Mouse (Mus musculus): ENCODE results near the gene Ldlrap1. TPM values are rescaled to one million over a fixed set of nuclear protein-coding genes. Genes with fewer than 3 reads are reported as not detected.

Ldlrap1 gene
- polyA plus RNA-seq, 1 experiment = 19.0 TPM

- no peak for TF ChIP-seq MAX (IDR thresholded peaks at IDR 0.05; ENCODE audit: low read depth)
- TF ChIP-seq TCF12 (IDR thresholded peaks at IDR 0.05; ENCODE audit: insufficient read depth, poor library complexity, severe bottlenecking) = no peak
- no peak for TF ChIP-seq MYOG (IDR thresholded peaks at IDR 0.05; ENCODE audit: control insufficient read depth in 1 of 3, insufficient read depth in 1 of 3, insufficient read length in 2 of 3, low read depth in 2 of 3)
- TF ChIP-seq USF1 (IDR thresholded peaks at IDR 0.05; ENCODE audit: low read depth) = no peak
- no peak for TF ChIP-seq REST (IDR thresholded peaks at IDR 0.05; ENCODE audit: insufficient read depth, insufficient read length)
- TF ChIP-seq POLR2AphosphoS2 (IDR thresholded peaks at IDR 0.05; ENCODE audit: insufficient read length, low read depth) = no peak
- no peak for TF ChIP-seq POLR2A (IDR thresholded peaks at IDR 0.05; ENCODE audit: insufficient read length, low read depth)
- no peak for TF ChIP-seq CEBPB (IDR thresholded peaks at IDR 0.05; ENCODE audit: insufficient read depth, poor library complexity, severe bottlenecking)
- TF ChIP-seq MYOD1 (IDR thresholded peaks at IDR 0.05; ENCODE audit: control insufficient read depth in 1 of 3, insufficient read length in 2 of 3, low read depth in 2 of 3) = no peak
- TF ChIP-seq SRF (IDR thresholded peaks at IDR 0.05; ENCODE audit: control insufficient read depth, insufficient read length, low read depth) = no peak
- TF ChIP-seq E2F4 (IDR thresholded peaks at IDR 0.05; ENCODE audit: insufficient read depth) = no peak
- no peak for TF ChIP-seq TCF3 (IDR thresholded peaks at IDR 0.05; ENCODE audit: insufficient read length, low read depth)
- Histone ChIP-seq H3K79me2 (ENCODE audit: control insufficient read depth, insufficient read depth) (peaks cover 50% of the 10 kb centered on the region), H3K27me3 (ENCODE audit: control insufficient read depth, insufficient read depth, insufficient read length) (no peaks in the 10 kb centered on the region), H3K36me3 (ENCODE audit: control insufficient read depth, insufficient read depth) (no peaks in the 10 kb centered on the region), H3ac (ENCODE audit: control insufficient read depth, insufficient read length) (no peak overlapping the region), H3K4me2 (ENCODE audit: low read depth) (no peak overlapping the region), H3K4me3 (no peak overlapping the region)
Observed at GRCm38 (mm10) chr4:134758922-134759321, 8.9 kb downstream of the Ldlrap1 start.

GRCm38 (mm10) chr4:134758367-134758766 lies 9.5 kb downstream of the Ldlrap1 start:
- Histone ChIP-seq H3K4me3 (no peak overlapping the region), H3K79me2 (ENCODE audit: control insufficient read depth, insufficient read depth) (peaks cover 46% of the 10 kb centered on the region), H3K4me2 (ENCODE audit: low read depth) (peak overlapping the region; percentile 24), H3K27me3 (ENCODE audit: control insufficient read depth, insufficient read depth, insufficient read length) (no peaks in the 10 kb centered on the region), H3ac (ENCODE audit: control insufficient read depth, insufficient read length) (no peak overlapping the region), H3K36me3 (ENCODE audit: control insufficient read depth, insufficient read depth) (no peaks in the 10 kb centered on the region)
- TF ChIP-seq E2F4 (IDR thresholded peaks at IDR 0.05; ENCODE audit: insufficient read depth) (no peak), REST (IDR thresholded peaks at IDR 0.05; ENCODE audit: insufficient read depth, insufficient read length) (no peak), TCF12 (IDR thresholded peaks at IDR 0.05; ENCODE audit: insufficient read depth, poor library complexity, severe bottlenecking) (no peak), SRF (IDR thresholded peaks at IDR 0.05; ENCODE audit: control insufficient read depth, insufficient read length, low read depth) (no peak), MYOD1 (IDR thresholded peaks at IDR 0.05; ENCODE audit: control insufficient read depth in 1 of 3, insufficient read length in 2 of 3, low read depth in 2 of 3) (no peak), POLR2AphosphoS2 (IDR thresholded peaks at IDR 0.05; ENCODE audit: insufficient read length, low read depth) (no peak), TCF3 (IDR thresholded peaks at IDR 0.05; ENCODE audit: insufficient read length, low read depth) (no peak), CEBPB (IDR thresholded peaks at IDR 0.05; ENCODE audit: insufficient read depth, poor library complexity, severe bottlenecking) (no peak), POLR2A (IDR thresholded peaks at IDR 0.05; ENCODE audit: insufficient read length, low read depth) (no peak)

- TF ChIP-seq POLR2A (IDR thresholded peaks at IDR 0.05; ENCODE audit: insufficient read length, low read depth) (no peak), MYOG (IDR thresholded peaks at IDR 0.05; ENCODE audit: control insufficient read depth in 1 of 3, insufficient read depth in 1 of 3, insufficient read length in 2 of 3, low read depth in 2 of 3) (peak in 1 of 3 experiments; percentile 35), MYOD1 (IDR thresholded peaks at IDR 0.05; ENCODE audit: control insufficient read depth in 1 of 3, insufficient read length in 2 of 3, low read depth in 2 of 3) (peak in 1 of 3 experiments; percentile 33)
- peaks cover 36% of the 10 kb centered on the region for H3K79me2 ChIP-seq (ENCODE audit: control insufficient read depth, insufficient read depth)
- H3K27me3 ChIP-seq (ENCODE audit: control insufficient read depth, insufficient read depth, insufficient read length) = no peaks in the 10 kb centered on the region
- H3K4me3 ChIP-seq = no peak overlapping the region
- no peak overlapping the region for H3K4me2 ChIP-seq (ENCODE audit: low read depth)
- no peaks in the 10 kb centered on the region for H3K36me3 ChIP-seq (ENCODE audit: control insufficient read depth, insufficient read depth)
- no peak overlapping the region for H3ac ChIP-seq (ENCODE audit: control insufficient read depth, insufficient read length)
Observed at GRCm38 (mm10) chr4:134756953-134757352, 10.9 kb downstream of the Ldlrap1 start.

GRCm38 (mm10) chr4:134754941-134755340 lies 12.9 kb downstream of the Ldlrap1 start:
- H3K4me2 ChIP-seq (ENCODE audit: low read depth) = no peak overlapping the region
- no peak overlapping the region for H3ac ChIP-seq (ENCODE audit: control insufficient read depth, insufficient read length)
- TF ChIP-seq MYOD1 (IDR thresholded peaks at IDR 0.05; ENCODE audit: control insufficient read depth in 1 of 3, insufficient read length in 2 of 3, low read depth in 2 of 3) = no peak
- TF ChIP-seq TCF3 (IDR thresholded peaks at IDR 0.05; ENCODE audit: insufficient read length, low read depth) = no peak
- TF ChIP-seq MAX (IDR thresholded peaks at IDR 0.05; ENCODE audit: low read depth) = no peak
- TF ChIP-seq USF1 (IDR thresholded peaks at IDR 0.05; ENCODE audit: low read depth) = no peak
- no peak for TF ChIP-seq E2F4 (IDR thresholded peaks at IDR 0.05; ENCODE audit: insufficient read depth)
- TF ChIP-seq POLR2A (IDR thresholded peaks at IDR 0.05; ENCODE audit: insufficient read length, low read depth) = no peak
- no peak for TF ChIP-seq TCF12 (IDR thresholded peaks at IDR 0.05; ENCODE audit: insufficient read depth, poor library complexity, severe bottlenecking)
- no peak for TF ChIP-seq POLR2AphosphoS2 (IDR thresholded peaks at IDR 0.05; ENCODE audit: insufficient read length, low read depth)
- no peak for TF ChIP-seq MYOG (IDR thresholded peaks at IDR 0.05; ENCODE audit: control insufficient read depth in 1 of 3, insufficient read depth in 1 of 3, insufficient read length in 2 of 3, low read depth in 2 of 3)
- no peak for TF ChIP-seq CEBPB (IDR thresholded peaks at IDR 0.05; ENCODE audit: insufficient read depth, poor library complexity, severe bottlenecking)
- no peak for TF ChIP-seq REST (IDR thresholded peaks at IDR 0.05; ENCODE audit: insufficient read depth, insufficient read length)
- TF ChIP-seq SRF (IDR thresholded peaks at IDR 0.05; ENCODE audit: control insufficient read depth, insufficient read length, low read depth) = no peak
- H3K4me3 ChIP-seq = no peak overlapping the region
- H3K36me3 ChIP-seq (ENCODE audit: control insufficient read depth, insufficient read depth) = no peaks in the 10 kb centered on the region
- H3K27me3 ChIP-seq (ENCODE audit: control insufficient read depth, insufficient read depth, insufficient read length) = no peaks in the 10 kb centered on the region
- peaks cover 18% of the 10 kb centered on the region for H3K79me2 ChIP-seq (ENCODE audit: control insufficient read depth, insufficient read depth)

- Histone ChIP-seq H3K27me3 (ENCODE audit: control insufficient read depth, insufficient read depth, insufficient read length) (no peaks in the 10 kb centered on the region), H3K4me2 (ENCODE audit: low read depth) (no peak overlapping the region), H3ac (ENCODE audit: control insufficient read depth, insufficient read length) (no peak overlapping the region), H3K36me3 (ENCODE audit: control insufficient read depth, insufficient read depth) (no peaks in the 10 kb centered on the region), H3K79me2 (ENCODE audit: control insufficient read depth, insufficient read depth) (peaks cover 12% of the 10 kb centered on the region), H3K4me3 (no peak overlapping the region)
- TF ChIP-seq SRF (IDR thresholded peaks at IDR 0.05; ENCODE audit: control insufficient read depth, insufficient read length, low read depth) = no peak
Observed at GRCm38 (mm10) chr4:134754371-134754770, 13.5 kb downstream of the Ldlrap1 start.
